In genomic region chr14:121034973-121035662, GRCm38 (mm10) we compare ENCODE assay signal across 8 mouse cellular contexts. TPM values are rescaled to one million over a fixed set of nuclear protein-coding genes. Genes with fewer than 3 reads are reported as not detected.
A peak's percentile ranks its signal among the peaks of the same experiment; 100 is the strongest.
DNase-seq lines count a peak whose midpoint lies in the region; ATAC-seq lines count a peak whose summit lies in the region.

Gene Farp1, plus strand, starts transcription at chr14:121035200.

- DNase-seq in gastrocnemius, postnatal 14 days: peak; percentile 85
- peak; percentile 78 for DNase-seq in induced T-regulatory cell, adult 2 months (ENCODE audit: low read depth)
- peak; percentile 60 to 90 for DNase-seq in left cerebral cortex, postnatal 10 days (ENCODE audit: extremely low spot score in 1 of 2, low spot score in 2 of 2)
- DNase-seq in right cerebral cortex, postnatal 14 days: peak; percentile 72
- DNase-seq in urinary bladder, postnatal 4 days (ENCODE audit: low spot score in 2 of 2): peak; percentile 85 to 86

- peak; percentile 59 for ATAC-seq in activated CD4-positive, CD25-positive, alpha-beta regulatory T cell, adult 4 months
- ATAC-seq in common myeloid progenitor, adult 5-6 weeks (replicated peaks; ENCODE audit: low read depth, poor library complexity, severe bottlenecking): peak; percentile 71
- peak; percentile 77 for ATAC-seq in megakaryocyte progenitor cell, adult 5-6 weeks (replicated peaks; ENCODE audit: poor library complexity)

- intact Hi-C loops in gastrocnemius, postnatal 14 days (cut with DNase I; ENCODE audit: low total_unique reads): loop anchor here (5.0 kb wide), 1 partner anchor 182 kb away; no protein-coding TSS in a partner anchor
- intact Hi-C loops in left cerebral cortex, postnatal 10 days (cut with DNase I): loop anchor here (5.0 kb wide), 1 partner anchor 187 kb away; no protein-coding TSS in a partner anchor

RNA-seq across cellular contexts. Expression of gene Farp1, which starts in this region (rescaled TPM):
- polyA plus RNA-seq in activated CD4-positive, CD25-positive, alpha-beta regulatory T cell, adult 4 months (2017; shearing (Covaris generic)): 1 to 10 TPM; 2.4 TPM
- total RNA-seq in common myeloid progenitor, adult 5-6 weeks (2017): 0.50 TPM in 1 of 2 replicates, not detected in the other
- 10 to 100 TPM; 10.7 to 11.8 TPM for total RNA-seq in gastrocnemius, postnatal 14 days (2021)
- 100 to 1,000 TPM; 151 to 152 TPM for total RNA-seq in left cerebral cortex, postnatal 10 days (2021)
- total RNA-seq in megakaryocyte progenitor cell, adult 5-6 weeks (2015): 0.15 and 0.78 TPM in 2 replicates
- 0.68 TPM in 1 of 2 replicates, not detected in the other for total RNA-seq in megakaryocyte progenitor cell, adult 5-6 weeks (2017)

Comparison
In these comparisons a context has a peak if more than half of its experiments do, and no peak if none do; other contexts are left out.
1. Peak in every context shown above with its lines: DNase-seq and ATAC-seq.
2. RNA of gene Farp1 (total RNA-seq): 151 to 152 TPM in left cerebral cortex, postnatal 10 days; 10.7 to 11.8 TPM in gastrocnemius, postnatal 14 days, 0.50 TPM in common myeloid progenitor, adult 5-6 weeks and 0.15 to 0.78 TPM in megakaryocyte progenitor cell, adult 5-6 weeks; every median in the first group is over 10 times any median in the second.
3. Peak in ATAC-seq in common myeloid progenitor, adult 5-6 weeks; RNA of the gene not detected or under 1 TPM.
4. Peak in ATAC-seq in megakaryocyte progenitor cell, adult 5-6 weeks; RNA of the gene not detected or under 1 TPM.